Mouse (Mus musculus) hindbrain, embryonic 16.5 days (tissue): ENCODE results near the gene Rerg. TPM values are rescaled to one million over a fixed set of nuclear protein-coding genes. Genes with fewer than 3 reads are reported as not detected.
A peak's percentile ranks its signal among the peaks of the same experiment; 100 is the strongest.

Experiments used
- ATAC-seq: fragments of 200-750 bp; cut with Nextera tagmentation; 2 replicates; pipeline ENCODE4 v1.8.0; 2017; ENCODE audit warnings: moderate TSS enrichment, moderate library complexity
- H3K27ac ChIP-seq: fragments of 300-500 bp; sonication (generic); 2 replicates; pipeline ENCODE4 v1.5.1; 2014; ENCODE audit warnings: low read depth, mild to moderate bottlenecking, control low read depth, low read length, moderate library complexity
- H3K27me3 ChIP-seq: fragments of 300-500 bp; sonication (generic); replicated peaks from 2 replicates; pipeline ENCODE4 v1.6.1; 2014; ENCODE audit warnings: low read length; ENCODE audit not compliant: control insufficient read depth, insufficient read depth
- H3K36me3 ChIP-seq: fragments of 300-500 bp; sonication (generic); 2 replicates; pipeline ENCODE4 v1.6.1; 2014; ENCODE audit warnings: mild to moderate bottlenecking, low read length, moderate library complexity, mixed read lengths; ENCODE audit not compliant: control insufficient read depth, insufficient read depth
- H3K4me1 ChIP-seq: fragments of 300-500 bp; sonication (generic); 2 replicates; pipeline ENCODE4 v1.6.1; 2014; ENCODE audit warnings: low read depth, low read length; ENCODE audit not compliant: control insufficient read depth, insufficient read depth
- H3K4me2 ChIP-seq: fragments of 300-500 bp; sonication (generic); 2 replicates; pipeline ENCODE4 v1.6.1; 2014; ENCODE audit warnings: mild to moderate bottlenecking, low read length, control low read depth, moderate library complexity
- H3K4me3 ChIP-seq: fragments of 300-500 bp; sonication (generic); 2 replicates; pipeline ENCODE4 v1.5.1; 2014; ENCODE audit warnings: mild to moderate bottlenecking, low read length, control low read depth, moderate library complexity
- H3K9ac ChIP-seq: fragments of 300-500 bp; sonication (generic); 2 replicates; pipeline ENCODE4 v1.6.1; 2014; ENCODE audit warnings: low read depth, mild to moderate bottlenecking, control low read depth, low read length, moderate library complexity
- H3K9me3 ChIP-seq: fragments of 300-500 bp; sonication (generic); 2 replicates; pipeline ENCODE4 v1.6.1; 2014; ENCODE audit warnings: mild to moderate bottlenecking, low read length, moderate library complexity; ENCODE audit not compliant: control insufficient read depth
- WGBS: fragments of 180-500 bp; shearing (Covaris S2); extraction: QIAGEN DNeasy Blood & Tissue Kit; methylation state at CpG from one replicate; pipeline ENCODE4 v1.1.7; 2014; 5-methylcytosine and 5-hydroxymethylcytosine counted together
- polyA plus RNA-seq: library from polyadenylated mRNA; unstranded; fragments of >200 nt; fragmentation: Nextera tagmentation; extraction: Ambion mirVana; gene quantifications from 2 replicates; pipeline ENCODE4 v1.2.1, GENCODE M21; 2015

Gene Rerg
- polyA plus RNA-seq, 1 experiment from 2014 or later: 9.0 TPM

- peak overlapping the region; percentile 42 for H3K4me2 ChIP-seq
- peak overlapping the region; percentile 7; the same call in 1 of the 2 replicates for H3K4me3 ChIP-seq
- 2% methylated on average over 6 of the region's 11 CpGs for WGBS
- no peaks in the 10 kb centered on the region for H3K27me3 ChIP-seq
- ATAC-seq: peak; percentile 69
- H3K9ac ChIP-seq: no peak overlapping the region
- H3K27ac ChIP-seq: no peak overlapping the region
- H3K36me3 ChIP-seq: no peaks in the 10 kb centered on the region
- H3K9me3 ChIP-seq: no peaks in the 10 kb centered on the region
- no peaks in the 10 kb centered on the region; the same call in 1 of the 2 replicates for H3K4me1 ChIP-seq
Observed at GRCm38 (mm10) chr6:137142796-137143195, 27.5 kb downstream of the Rerg start.

- no peaks in the 10 kb centered on the region; the same call in 1 of the 2 replicates for H3K4me1 ChIP-seq
- H3K4me2 ChIP-seq: no peak overlapping the region
- 64% methylated on average over 5 of the region's 5 CpGs for WGBS
- no peak overlapping the region for H3K4me3 ChIP-seq
- ATAC-seq: no peak
- H3K36me3 ChIP-seq: no peaks in the 10 kb centered on the region
- no peak overlapping the region for H3K9ac ChIP-seq
- H3K27ac ChIP-seq: no peak overlapping the region
- no peaks in the 10 kb centered on the region for H3K9me3 ChIP-seq
- H3K27me3 ChIP-seq: no peaks in the 10 kb centered on the region
Observed at GRCm38 (mm10) chr6:137141247-137141820, 29.0 kb downstream of the Rerg start.

- Histone ChIP-seq H3K27ac (no peak overlapping the region), H3K4me3 (no peak overlapping the region), H3K4me1 (peaks cover 10% of the 10 kb centered on the region), H3K36me3 (no peaks in the 10 kb centered on the region), H3K27me3 (no peaks in the 10 kb centered on the region), H3K9ac (no peak overlapping the region), H3K4me2 (no peak overlapping the region), H3K9me3 (no peaks in the 10 kb centered on the region)
- WGBS: 72% methylated on average over 8 of the region's 8 CpGs
- no peak for ATAC-seq
Observed at GRCm38 (mm10) chr6:137138822-137139221, 31.5 kb downstream of the Rerg start.

GRCm38 (mm10) chr6:137138391-137138790, 31.9 kb downstream of the Rerg start:
- no peak overlapping the region for H3K4me2 ChIP-seq
- H3K9me3 ChIP-seq: no peaks in the 10 kb centered on the region
- H3K4me3 ChIP-seq: no peak overlapping the region
- H3K4me1 ChIP-seq: peaks cover 10% of the 10 kb centered on the region
- H3K36me3 ChIP-seq: no peaks in the 10 kb centered on the region
- no peak overlapping the region for H3K27ac ChIP-seq
- H3K27me3 ChIP-seq: no peaks in the 10 kb centered on the region
- 53% methylated on average over 3 of the region's 3 CpGs for WGBS
- no peak overlapping the region for H3K9ac ChIP-seq
- ATAC-seq: no peak

- Histone ChIP-seq H3K4me2 (no peak overlapping the region), H3K9me3 (no peaks in the 10 kb centered on the region), H3K36me3 (no peaks in the 10 kb centered on the region), H3K27me3 (no peaks in the 10 kb centered on the region), H3K9ac (no peak overlapping the region), H3K27ac (no peak overlapping the region), H3K4me3 (no peak overlapping the region), H3K4me1 (peaks cover 10% of the 10 kb centered on the region)
- ATAC-seq: no peak
- 82% methylated on average over 4 of the region's 4 CpGs for WGBS
Observed at GRCm38 (mm10) chr6:137136401-137136800, 33.9 kb downstream of the Rerg start.

GRCm38 (mm10) chr6:137135506-137136391, 34.5 kb downstream of the Rerg start:
- peak; percentile 81 for ATAC-seq
- WGBS: 27% methylated on average over 20 of the region's 20 CpGs
- Histone ChIP-seq H3K4me1 (peaks cover 10% of the 10 kb centered on the region), H3K27me3 (no peaks in the 10 kb centered on the region), H3K27ac (no peak overlapping the region), H3K4me3 (no peak overlapping the region), H3K9me3 (no peaks in the 10 kb centered on the region), H3K9ac (no peak overlapping the region), H3K4me2 (0 out of 2 replicates have a peak overlapping the region, but pooled peaks have one; percentile 6), H3K36me3 (no peaks in the 10 kb centered on the region)

GRCm38 (mm10) chr6:137131794-137132193, 38.5 kb downstream of the Rerg start:
- no peaks in the 10 kb centered on the region for H3K36me3 ChIP-seq
- no peak overlapping the region for H3K4me3 ChIP-seq
- 92% methylated on average over 1 of the region's 1 CpGs for WGBS
- ATAC-seq: no peak
- no peaks in the 10 kb centered on the region for H3K27me3 ChIP-seq
- H3K9me3 ChIP-seq: no peaks in the 10 kb centered on the region
- no peak overlapping the region for H3K4me2 ChIP-seq
- peaks cover 10% of the 10 kb centered on the region for H3K4me1 ChIP-seq
- H3K27ac ChIP-seq: no peak overlapping the region
- no peak overlapping the region for H3K9ac ChIP-seq

- Histone ChIP-seq H3K4me3 (no peak overlapping the region), H3K36me3 (no peaks in the 10 kb centered on the region), H3K27me3 (no peaks in the 10 kb centered on the region), H3K4me2 (no peak overlapping the region), H3K9ac (no peak overlapping the region), H3K4me1 (peaks cover 10% of the 10 kb centered on the region), H3K27ac (no peak overlapping the region), H3K9me3 (no peaks in the 10 kb centered on the region)
- WGBS: 51% methylated on average over 6 of the region's 6 CpGs
- ATAC-seq: no peak
Observed at GRCm38 (mm10) chr6:137131349-137131748, 38.9 kb downstream of the Rerg start.

GRCm38 (mm10) chr6:137126861-137127260, 43.4 kb downstream of the Rerg start:
- WGBS: 75% methylated on average over 5 of the region's 5 CpGs
- H3K27ac ChIP-seq: no peak overlapping the region
- no peak overlapping the region for H3K4me3 ChIP-seq
- H3K4me1 ChIP-seq: no peaks in the 10 kb centered on the region
- H3K9me3 ChIP-seq: no peaks in the 10 kb centered on the region
- no peak overlapping the region for H3K9ac ChIP-seq
- H3K36me3 ChIP-seq: no peaks in the 10 kb centered on the region
- no peak overlapping the region for H3K4me2 ChIP-seq
- no peaks in the 10 kb centered on the region for H3K27me3 ChIP-seq
- no peak for ATAC-seq
